Mouse (Mus musculus) hindbrain, embryonic 10.5 days (tissue): ENCODE measurements around the gene 1700003E16Rik. TPM values are rescaled to one million over a fixed set of nuclear protein-coding genes. Genes with fewer than 3 reads are reported as not detected.
A peak's percentile ranks its signal among the peaks of the same experiment; 100 is the strongest.

Source experiments
- DNase-seq: peaks from one replicate; pipeline ENCODE4 v3.0.0-alpha.2; 2017; ENCODE audit warnings: low spot score
- H3K27ac ChIP-seq: fragments of 300-500 bp; sonication (generic); 2 replicates; pipeline ENCODE4 v1.5.1; 2016; ENCODE audit warnings: mild to moderate bottlenecking, moderate library complexity
- H3K27me3 ChIP-seq: fragments of 300-500 bp; sonication (generic); 2 replicates; pipeline ENCODE4 v1.6.1; 2016; ENCODE audit warnings: mild to moderate bottlenecking; ENCODE audit not compliant: poor library complexity, insufficient read depth, severe bottlenecking
- H3K36me3 ChIP-seq: fragments of 300-500 bp; sonication (generic); 2 replicates; pipeline ENCODE4 v1.6.1; 2016; ENCODE audit warnings: mild to moderate bottlenecking, moderate library complexity
- H3K4me1 ChIP-seq: fragments of 300-500 bp; sonication (generic); replicated peaks from 2 replicates; pipeline ENCODE4 v1.6.1; 2016; ENCODE audit warnings: mild to moderate bottlenecking
- H3K4me3 ChIP-seq: fragments of 300-500 bp; sonication (generic); 2 replicates; pipeline ENCODE4 v1.5.1; 2016; ENCODE audit warnings: mild to moderate bottlenecking, moderate library complexity
- H3K9me3 ChIP-seq: fragments of 300-500 bp; sonication (generic); 2 replicates; pipeline ENCODE4 v1.6.1; 2016; ENCODE audit warnings: mild to moderate bottlenecking, moderate library complexity
- WGBS: fragments of 180-500 bp; shearing (Covaris S2); methylation state at CpG from one replicate; pipeline ENCODE4 v1.1.7; 2016; 5-methylcytosine and 5-hydroxymethylcytosine counted together
- polyA plus RNA-seq: library from polyadenylated mRNA; unstranded; fragments of >200 nt; fragmentation: Nextera tagmentation; extraction: Ambion mirVana; gene quantifications from 2 replicates; pipeline ENCODE4 v1.2.1, GENCODE M21; 2016

The 1700003E16Rik gene
- polyA plus RNA-seq, 1 experiment from 2014 or later: 6.0 TPM

DNA sequence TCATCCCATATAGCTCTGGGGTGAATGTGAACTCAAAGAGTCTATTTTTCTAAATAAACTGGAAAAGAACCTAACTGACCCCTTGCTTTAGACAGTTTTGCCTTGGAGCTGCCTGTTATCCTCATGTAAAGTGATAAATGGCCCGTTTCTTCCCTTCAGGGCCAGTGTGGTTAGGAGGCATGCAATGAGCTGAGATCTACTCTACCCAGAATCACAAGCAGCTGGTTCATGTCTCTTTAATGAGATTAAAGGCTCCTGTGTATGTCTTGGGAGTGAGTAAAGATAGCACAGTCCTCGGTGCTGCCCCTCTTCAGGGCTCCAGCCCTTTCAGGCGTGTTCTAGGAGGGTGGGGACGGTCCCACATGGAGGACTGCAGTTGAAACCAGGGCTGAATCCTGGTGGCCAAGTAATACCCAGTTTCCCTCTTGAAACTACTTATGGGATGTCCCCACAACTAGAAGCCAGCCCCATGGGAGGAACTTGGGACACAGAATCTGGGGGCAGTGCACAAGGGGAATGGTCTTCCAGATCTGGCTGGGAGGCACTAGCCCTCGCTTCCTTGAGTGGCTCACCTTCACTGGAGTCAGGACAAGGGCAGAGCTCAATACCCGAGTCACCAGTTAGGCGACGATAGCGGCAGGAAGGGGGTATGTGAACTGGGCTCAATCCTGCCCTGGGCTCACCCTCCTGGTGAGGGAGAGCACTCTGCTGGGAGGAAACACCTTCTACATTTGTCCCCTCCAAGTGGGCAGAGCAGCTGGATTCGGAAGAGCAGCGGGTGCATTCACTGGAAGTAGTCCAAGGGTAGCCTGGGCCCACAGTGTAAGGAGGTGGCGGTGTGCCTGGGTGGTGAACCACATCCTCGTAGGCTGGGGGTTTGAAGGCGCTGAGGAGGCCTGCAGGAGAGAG is 37.1 kb upstream of the 1700003E16Rik start:
- peak overlapping the region; percentile 91 for H3K4me3 ChIP-seq
- H3K36me3 ChIP-seq: peaks cover 40% of the 10 kb centered on the region
- 89% methylated on average over 14 of the region's 14 CpGs for WGBS
- no peak for DNase-seq
- H3K9me3 ChIP-seq: no peaks in the 10 kb centered on the region
- H3K4me1 ChIP-seq: peaks cover 82% of the 10 kb centered on the region
- no peaks in the 10 kb centered on the region for H3K27me3 ChIP-seq
- peak overlapping the region; percentile 99; the same call in 1 of the 2 replicates for H3K27ac ChIP-seq

GRCm38 (mm10) chr6:83119734-83120051 is 36.5 kb upstream of the 1700003E16Rik start:
- H3K4me1 ChIP-seq: peaks cover 83% of the 10 kb centered on the region
- H3K27ac ChIP-seq: peak overlapping the region; percentile 99
- peak overlapping the region; percentile 91 for H3K4me3 ChIP-seq
- DNase-seq: no peak
- peaks cover 40% of the 10 kb centered on the region for H3K36me3 ChIP-seq
- WGBS: 82% methylated on average over 7 of the region's 7 CpGs
- H3K27me3 ChIP-seq: no peaks in the 10 kb centered on the region
- H3K9me3 ChIP-seq: no peaks in the 10 kb centered on the region

DNA sequence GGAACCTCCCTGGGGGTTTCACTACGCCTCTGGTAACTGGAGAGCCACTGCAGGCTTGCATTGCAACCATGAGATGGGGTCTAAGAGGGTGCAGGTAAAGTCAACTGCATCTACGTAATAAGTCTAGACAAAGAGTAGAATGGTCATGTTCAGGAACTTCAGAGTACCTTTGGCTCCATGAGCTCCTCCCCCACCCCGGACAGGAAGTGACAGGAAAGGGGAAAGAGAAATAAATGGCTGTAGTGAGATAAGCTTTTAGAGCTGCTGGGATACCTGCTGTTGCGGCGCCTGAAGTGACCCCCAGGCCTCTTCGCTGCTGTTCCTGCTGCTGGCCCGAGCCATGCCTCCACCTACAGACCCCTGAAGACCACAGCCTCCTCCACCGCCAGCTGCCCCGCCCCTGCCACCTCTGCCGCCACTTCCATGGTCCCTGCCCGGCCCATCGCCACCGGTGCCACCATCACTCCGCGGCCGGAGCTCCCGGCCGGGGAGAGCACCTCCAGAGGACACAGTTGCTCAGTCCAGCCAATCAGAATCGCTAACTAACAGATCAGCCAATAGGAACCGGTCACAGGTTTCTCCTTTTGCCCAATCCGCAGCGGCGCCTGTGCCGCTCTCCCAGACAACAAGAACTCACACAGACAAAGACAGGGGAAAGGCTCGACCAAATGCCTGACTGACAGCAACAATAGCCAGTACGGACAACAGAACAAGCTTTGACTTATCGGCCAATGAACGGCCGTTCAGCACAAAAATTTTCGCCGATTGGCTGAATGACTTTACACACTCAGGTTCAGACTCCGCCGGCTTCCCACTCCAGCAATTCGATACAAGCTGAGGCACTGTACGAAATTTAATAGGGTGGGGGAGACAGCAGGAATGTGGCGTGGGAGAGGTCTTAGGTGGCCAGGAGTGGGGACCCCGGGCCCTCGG is 35.0 kb upstream of the 1700003E16Rik start, which contains the start of gene Wbp1:
Gene Wbp1 (minus strand): TSS at position 630 of the 933 bp plus-strand sequence.
- WGBS: under 1% methylated on average over 38 of the region's 38 CpGs
- Histone ChIP-seq H3K27ac (peak within 1 kb of the TSS; percentile 99), H3K27me3 (no peaks in the 10 kb centered on the region), H3K4me3 (peak within 1 kb of the TSS; percentile 91), H3K36me3 (peaks cover 40% of the 10 kb centered on the region), H3K4me1 (peaks cover 75% of the 10 kb centered on the region), H3K9me3 (no peaks in the 10 kb centered on the region)
- DNase-seq: peak; percentile 96

GRCm38 (mm10) chr6:83121863-83122710 is 34.1 kb upstream of the 1700003E16Rik start:
- Histone ChIP-seq H3K4me3 (peak overlapping the region; percentile 91), H3K27ac (peak overlapping the region; percentile 99), H3K9me3 (no peaks in the 10 kb centered on the region), H3K36me3 (peaks cover 33% of the 10 kb centered on the region), H3K27me3 (no peaks in the 10 kb centered on the region), H3K4me1 (peaks cover 66% of the 10 kb centered on the region)
- no peak for DNase-seq
- WGBS: 2% methylated on average over 49 of the region's 52 CpGs

- Histone ChIP-seq H3K4me1 (peaks cover 58% of the 10 kb centered on the region), H3K27ac (peak overlapping the region; percentile 99; the same call in 1 of the 2 replicates)
- 78% methylated on average over 5 of the region's 5 CpGs for WGBS
These were observed 33.2 kb upstream of the 1700003E16Rik start for GRCm38 (mm10) chr6:83122961-83123360.

DNA sequence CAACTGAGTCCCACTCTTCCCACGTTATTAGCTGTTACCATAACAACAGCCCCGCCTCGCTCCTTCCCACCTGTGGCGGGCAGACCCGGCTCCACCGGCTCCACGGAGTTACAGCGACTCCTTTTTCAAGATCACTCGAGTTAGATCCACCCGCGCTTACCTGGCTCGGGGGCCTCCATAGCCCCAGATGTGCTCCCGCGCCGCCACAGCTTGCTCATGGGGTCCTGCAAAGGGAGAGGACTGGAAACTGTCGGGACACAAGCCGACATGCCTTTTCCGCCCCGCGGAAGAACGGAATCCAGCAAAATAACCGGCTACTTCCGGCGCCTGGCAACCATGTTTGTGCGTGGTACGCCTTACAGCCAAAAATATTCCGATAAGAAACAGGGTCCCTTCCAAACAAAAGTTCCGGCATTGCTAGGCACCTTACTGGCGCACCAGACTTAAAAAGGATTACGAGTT is 31.3 kb upstream of the 1700003E16Rik start:
- no peaks in the 10 kb centered on the region for H3K9me3 ChIP-seq
- peaks cover 5% of the 10 kb centered on the region for H3K36me3 ChIP-seq
- no peaks in the 10 kb centered on the region for H3K27me3 ChIP-seq
- WGBS: under 1% methylated on average over 30 of the region's 30 CpGs
- peak overlapping the region; percentile 93 for H3K27ac ChIP-seq
- H3K4me3 ChIP-seq: peak overlapping the region; percentile 84
- peaks cover 44% of the 10 kb centered on the region for H3K4me1 ChIP-seq
- DNase-seq: peak; percentile 93

More at GRCm38 (mm10) chr6:83122961-83123360, 33.2 kb upstream of the 1700003E16Rik start:
- no peak for DNase-seq
- Histone ChIP-seq H3K36me3 (peaks cover 24% of the 10 kb centered on the region), H3K9me3 (no peaks in the 10 kb centered on the region), H3K27me3 (no peaks in the 10 kb centered on the region), H3K4me3 (peak overlapping the region; percentile 91)

GRCm38 (mm10) chr6:83125331-83125730 is 30.9 kb upstream of the 1700003E16Rik start, which contains the start of gene Ino80b:
Ino80b (minus strand) TSS chr6:83125431.
- no peak for DNase-seq
- Histone ChIP-seq H3K36me3 (peaks cover 4% of the 10 kb centered on the region; the same call in 1 of the 2 replicates), H3K27ac (peak within 1 kb of the TSS; percentile 93), H3K27me3 (no peaks in the 10 kb centered on the region), H3K4me1 (peaks cover 39% of the 10 kb centered on the region), H3K4me3 (peak within 1 kb of the TSS; percentile 84), H3K9me3 (no peaks in the 10 kb centered on the region)
- 27% methylated on average over 5 of the region's 5 CpGs for WGBS

GRCm38 (mm10) chr6:83127419-83127818 is 28.8 kb upstream of the 1700003E16Rik start:
- no peak overlapping the region for H3K27ac ChIP-seq
- H3K36me3 ChIP-seq: peaks cover 4% of the 10 kb centered on the region; the same call in 1 of the 2 replicates
- no peaks in the 10 kb centered on the region for H3K9me3 ChIP-seq
- no peak overlapping the region for H3K4me3 ChIP-seq
- H3K27me3 ChIP-seq: no peaks in the 10 kb centered on the region
- WGBS: 96% methylated on average over 5 of the region's 5 CpGs
- DNase-seq: no peak
- peaks cover 27% of the 10 kb centered on the region for H3K4me1 ChIP-seq

- 80% methylated on average over 6 of the region's 6 CpGs for WGBS
- H3K27ac ChIP-seq: 0 out of 2 replicates have a peak overlapping the region, but pooled peaks have one; percentile 8
- no peak for DNase-seq
- H3K9me3 ChIP-seq: no peaks in the 10 kb centered on the region
- H3K4me1 ChIP-seq: peaks cover 26% of the 10 kb centered on the region
- H3K27me3 ChIP-seq: peaks cover 15% of the 10 kb centered on the region
- no peak overlapping the region for H3K4me3 ChIP-seq
- no peaks in the 10 kb centered on the region for H3K36me3 ChIP-seq
These were observed 24.7 kb upstream of the 1700003E16Rik start for GRCm38 (mm10) chr6:83131469-83132034.

GRCm38 (mm10) chr6:83132176-83132919 is 23.9 kb upstream of the 1700003E16Rik start:
- H3K9me3 ChIP-seq: no peaks in the 10 kb centered on the region
- H3K4me3 ChIP-seq: no peak overlapping the region
- DNase-seq: no peak
- peaks cover 34% of the 10 kb centered on the region for H3K4me1 ChIP-seq
- H3K36me3 ChIP-seq: no peaks in the 10 kb centered on the region
- WGBS: 89% methylated on average over 9 of the region's 9 CpGs
- no peak overlapping the region for H3K27ac ChIP-seq
- H3K27me3 ChIP-seq: peaks cover 15% of the 10 kb centered on the region

DNA sequence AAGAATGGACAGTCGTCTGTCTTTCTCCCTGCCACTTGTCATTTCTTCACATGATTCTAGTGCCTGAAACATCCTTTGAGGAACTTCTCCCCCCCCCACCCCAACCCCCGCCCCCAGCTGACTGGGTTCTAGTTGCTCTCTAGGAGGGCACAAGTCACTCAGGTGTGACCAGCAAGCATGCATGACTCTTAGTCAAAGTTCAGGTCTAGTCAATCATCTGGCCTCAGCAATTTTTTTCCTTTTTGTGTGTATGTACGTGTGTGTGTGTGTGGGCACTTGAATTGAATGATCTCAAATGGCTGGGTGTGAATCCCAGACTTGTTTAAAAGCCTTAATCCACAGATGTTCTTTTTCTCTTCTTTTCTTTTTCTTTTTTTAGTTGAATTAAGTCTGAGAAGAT is 22.0 kb upstream of the 1700003E16Rik start:
- H3K27me3 ChIP-seq: peaks cover 15% of the 10 kb centered on the region
- no peak for DNase-seq
- peaks cover 52% of the 10 kb centered on the region for H3K4me1 ChIP-seq
- no peaks in the 10 kb centered on the region for H3K9me3 ChIP-seq
- 71% methylated on average over 3 of the region's 3 CpGs for WGBS
- H3K36me3 ChIP-seq: 0 out of 2 replicates have a peak, but pooled peaks cover 1% of the 10 kb centered on the region
- no peak overlapping the region for H3K4me3 ChIP-seq
- H3K27ac ChIP-seq: no peak overlapping the region
